Mouse (Mus musculus) B cell, adult 62 days (primary cell): ENCODE measurements around the gene Gm1979. TPM values are rescaled to one million over a fixed set of nuclear protein-coding genes. Genes with fewer than 3 reads are reported as not detected.

Experiments used
- total RNA-seq: library from RNA; stranded (reverse); gene quantifications from 4 replicates; pipeline ENCODE4 v1.2.4, GENCODE M21; 2023

Gm1979 gene
- total RNA-seq = not detected in 4 replicates

GRCm38 (mm10) chr5:26004698-26005097, at the start of gene Gm1979:
Gene Gm1979, minus strand, starts transcription at chr5:26004798.

DNA sequence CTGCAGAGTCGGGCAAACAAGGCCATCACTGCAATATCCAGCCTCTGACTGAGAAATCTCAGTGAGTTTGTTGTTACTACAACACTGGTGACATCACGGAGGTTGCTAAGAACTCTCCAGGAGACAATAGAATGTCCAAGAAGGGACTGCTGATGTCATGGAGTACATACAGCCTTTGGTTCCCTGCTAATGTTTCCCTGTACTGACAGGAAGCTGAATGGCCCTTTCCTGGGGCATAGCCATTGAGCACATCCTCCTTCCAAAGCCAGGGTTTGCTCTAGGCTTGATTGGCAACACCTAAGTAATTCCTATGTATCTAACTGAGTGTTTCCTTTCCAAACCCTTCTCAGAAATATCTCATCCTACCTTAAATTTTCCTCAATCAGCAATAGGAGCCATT, 34.9 kb upstream of the Gm1979 start, which contains the start of gene Speer4a:
Gene Speer4a, minus strand, starts transcription at position 101 of the 400 bp plus-strand sequence.

DNA sequence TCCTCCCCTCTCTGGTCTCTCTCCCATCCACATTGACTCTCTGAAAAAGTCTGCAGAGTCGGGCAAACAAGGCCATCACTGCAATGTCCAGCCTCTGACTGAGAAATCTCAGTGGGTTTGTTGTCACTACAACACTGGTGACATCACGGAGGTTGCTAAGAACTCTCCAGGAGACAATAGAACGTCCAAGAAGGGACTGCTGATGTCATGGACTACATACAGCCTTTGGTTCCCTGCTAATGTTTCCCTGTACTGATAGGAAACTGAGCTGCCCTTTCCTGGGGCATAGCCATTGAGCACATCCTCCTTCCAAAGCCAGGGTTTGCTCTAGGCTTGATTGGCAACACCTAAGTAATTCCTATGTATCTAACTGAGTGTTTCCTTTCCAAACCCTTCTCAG, 18.2 kb upstream of the Gm1979 start, which contains the start of gene Gm5862:
Gene Gm5862, minus strand, starts transcription at position 101 of the 400 bp plus-strand sequence.

GRCm38 (mm10) chr5:25988550-25988949, 16.0 kb downstream of the Gm1979 start, which contains the start of gene Gm21698:
Gene Gm21698, minus strand, starts transcription at chr5:25988650.

DNA sequence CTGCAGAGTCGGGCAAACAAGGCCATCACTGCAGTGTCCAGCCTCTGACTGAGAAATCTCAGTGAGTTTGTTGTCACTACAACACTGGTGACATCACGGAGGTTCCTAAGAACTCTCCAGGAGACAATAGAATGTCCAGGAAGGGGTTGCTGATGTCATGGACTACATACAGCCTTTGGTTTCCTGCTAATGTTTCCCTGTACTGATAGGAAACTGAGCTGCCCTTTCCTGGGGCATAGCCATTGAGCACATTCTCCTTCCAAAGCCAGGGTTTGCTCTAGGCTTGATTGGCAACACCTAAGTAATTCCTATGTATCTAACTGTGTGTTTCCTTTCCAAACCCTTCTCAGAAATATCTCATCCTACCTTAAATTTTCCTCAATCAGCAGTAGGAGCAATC, 32.0 kb downstream of the Gm1979 start, which contains the start of gene Gm21680:
Gene Gm21680, minus strand, starts transcription at position 101 of the 400 bp plus-strand sequence.

DNA sequence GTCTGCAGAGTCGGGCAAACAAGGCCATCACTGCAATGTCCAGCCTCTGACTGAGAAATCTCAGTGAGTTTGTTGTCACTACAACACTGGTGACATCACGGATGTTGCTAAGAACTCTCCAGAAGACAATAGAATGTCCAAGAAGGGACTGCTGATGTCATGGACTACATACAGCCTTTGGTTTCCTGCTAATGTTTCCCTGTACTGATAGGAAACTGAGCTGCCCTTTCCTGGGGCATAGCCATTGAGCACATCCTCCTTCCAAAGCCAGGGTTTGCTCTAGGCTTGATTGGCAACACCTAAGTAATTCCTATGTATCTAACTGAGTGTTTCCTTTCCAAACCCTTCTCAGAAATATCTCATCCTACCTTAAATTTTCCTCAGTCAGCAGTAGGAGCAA, 50.3 kb downstream of the Gm1979 start, which contains the start of gene Gm21671:
Gene Gm21671, minus strand, starts transcription at position 101 of the 400 bp plus-strand sequence.

Other genes with a start within 250 kb of the Gm1979 start
- 8.3 to 9.4 TPM (median 8.7 TPM) in 4 replicates for gene Actr3b, start 244.8 kb downstream of the Gm1979 start, total RNA-seq
- not detected in 4 replicates for gene Gm21663, start 62.4 kb downstream of the Gm1979 start, total RNA-seq
- not detected in 4 replicates for gene Gm21671, start 50.4 kb downstream of the Gm1979 start, total RNA-seq
- not detected in 4 replicates for gene Gm21680, start 32.1 kb downstream of the Gm1979 start, total RNA-seq
- gene Gm21698, start 16.1 kb downstream of the Gm1979 start, total RNA-seq = not detected in 4 replicates
- gene Gm5862, start 18.1 kb upstream of the Gm1979 start, total RNA-seq = not detected in 4 replicates
- gene Speer4a, start 34.8 kb upstream of the Gm1979 start, total RNA-seq = not detected in 4 replicates
- gene Gm7347, start 53.8 kb upstream of the Gm1979 start, total RNA-seq = not detected in 4 replicates
- gene Gm10471, start 84.5 kb upstream of the Gm1979 start, total RNA-seq = not detected in 4 replicates
- gene 5031410I06Rik, start 100.6 kb upstream of the Gm1979 start, total RNA-seq = not detected in 4 replicates
- not detected in 4 replicates for gene Gm10220, start 116.6 kb upstream of the Gm1979 start, total RNA-seq